Mouse (Mus musculus): ENCODE measurements around the gene Slc25a28.

Gene Slc25a28

GRCm38 (mm10) chr19:43666661-43667429, 7.8 kb downstream of the Slc25a28 start:
- Histone ChIP-seq H3K27me3 (ENCODE audit: control insufficient read depth, insufficient read depth, low read length, poor library complexity, severe bottlenecking) (no peaks in the 10 kb centered on the region), H3K36me3 (ENCODE audit: control insufficient read depth, insufficient read depth, low read length, poor library complexity, severe bottlenecking) (peaks cover 4% of the 10 kb centered on the region; the same call in 1 of the 2 replicates)
- DNase-seq (ENCODE audit: low read depth, low spot score), result no peak

DNA sequence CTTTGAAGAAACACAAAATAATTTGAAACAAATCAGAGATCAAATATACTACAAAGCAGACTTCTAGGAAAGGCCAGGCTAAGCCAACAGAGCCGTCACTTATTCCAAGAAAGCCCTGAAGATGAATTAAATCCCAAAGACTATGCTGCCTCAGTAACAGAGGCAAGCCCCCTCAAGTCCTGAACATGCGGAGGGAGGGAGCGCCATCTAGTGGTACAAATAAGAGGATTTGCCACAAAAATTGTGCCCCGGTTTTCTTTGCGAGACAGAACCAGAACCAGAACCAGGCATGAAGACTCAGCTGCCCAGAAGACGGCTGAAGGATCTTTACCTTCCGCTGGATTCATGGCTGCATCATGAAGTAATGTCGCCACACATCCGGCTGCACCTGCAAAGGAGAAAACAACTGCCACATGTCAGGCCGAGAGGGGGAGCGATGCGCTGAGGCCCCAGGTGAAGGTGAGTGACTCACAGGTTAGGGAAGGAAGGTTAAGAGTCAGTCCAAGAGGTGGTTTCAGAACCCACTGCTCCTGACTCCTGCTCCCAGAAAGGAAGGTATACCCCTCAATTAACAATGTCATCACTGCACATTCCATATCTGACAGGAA, 9.1 kb downstream of the Slc25a28 start:
- peaks cover 4% of the 10 kb centered on the region; the same call in 1 of the 2 replicates for H3K36me3 ChIP-seq (ENCODE audit: control insufficient read depth, insufficient read depth, low read length, poor library complexity, severe bottlenecking)
- H3K27me3 ChIP-seq (ENCODE audit: control insufficient read depth, insufficient read depth, low read length, poor library complexity, severe bottlenecking), result no peaks in the 10 kb centered on the region
- DNase-seq (ENCODE audit: low read depth, low spot score), result peak; percentile 78

- H3K36me3 ChIP-seq (ENCODE audit: control insufficient read depth, insufficient read depth, low read length, poor library complexity, severe bottlenecking), result peaks cover 4% of the 10 kb centered on the region; the same call in 1 of the 2 replicates
- no peak for DNase-seq (ENCODE audit: low read depth, low spot score)
- no peaks in the 10 kb centered on the region for H3K27me3 ChIP-seq (ENCODE audit: control insufficient read depth, insufficient read depth, low read length, poor library complexity, severe bottlenecking)
Measured at GRCm38 (mm10) chr19:43663471-43663870, 11.2 kb downstream of the Slc25a28 start.

DNA sequence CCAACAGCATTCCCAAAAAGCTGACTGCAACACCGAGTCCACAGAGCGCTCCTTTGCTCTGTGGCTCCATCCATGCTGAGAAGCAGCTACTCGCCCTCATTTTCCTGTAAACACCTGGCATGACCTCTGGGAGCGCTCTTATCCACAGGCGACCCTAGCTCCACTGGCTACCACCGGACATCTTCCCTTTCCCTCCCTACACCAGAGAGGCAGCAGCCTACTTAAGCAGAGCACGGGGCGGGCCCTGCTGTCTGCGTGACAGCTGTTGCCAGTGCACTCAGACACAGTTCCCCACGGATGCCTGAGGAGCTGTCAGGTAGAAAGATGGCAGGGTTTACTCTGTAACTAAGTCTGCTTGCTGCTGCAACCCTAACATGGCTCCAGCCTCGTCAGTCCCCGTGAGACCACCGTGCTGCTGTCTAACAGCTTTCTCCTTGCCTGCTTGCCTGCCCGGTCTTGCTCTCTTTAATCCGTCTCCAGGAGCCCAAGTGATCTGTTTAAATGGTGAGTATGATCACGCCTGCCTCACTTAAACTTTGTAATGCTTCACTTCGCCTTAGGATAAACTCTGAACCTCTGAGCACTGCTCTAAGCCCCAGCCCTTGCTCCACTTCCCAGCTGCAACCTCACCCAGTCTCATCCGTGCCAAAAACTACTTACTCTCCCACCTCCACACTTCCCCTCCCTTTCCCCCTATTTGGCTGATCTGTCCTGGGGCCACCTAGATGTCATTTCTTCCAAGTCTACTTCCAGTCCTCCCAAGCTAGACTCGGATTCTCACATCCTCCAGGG, 12.3 kb downstream of the Slc25a28 start:
- Histone ChIP-seq H3K36me3 (ENCODE audit: control insufficient read depth, insufficient read depth, low read length, poor library complexity, severe bottlenecking) (peaks cover 4% of the 10 kb centered on the region; the same call in 1 of the 2 replicates), H3K27me3 (ENCODE audit: control insufficient read depth, insufficient read depth, low read length, poor library complexity, severe bottlenecking) (no peaks in the 10 kb centered on the region)
- DNase-seq (ENCODE audit: low read depth, low spot score), result no peak

- no peak for DNase-seq (ENCODE audit: low read depth, low spot score)
- Histone ChIP-seq H3K36me3 (ENCODE audit: control insufficient read depth, insufficient read depth, low read length, poor library complexity, severe bottlenecking) (peaks cover 4% of the 10 kb centered on the region; the same call in 1 of the 2 replicates), H3K27me3 (ENCODE audit: control insufficient read depth, insufficient read depth, low read length, poor library complexity, severe bottlenecking) (no peaks in the 10 kb centered on the region)
Measured at GRCm38 (mm10) chr19:43660774-43661173, 13.9 kb downstream of the Slc25a28 start.

- 0 out of 2 replicates have a peak, but pooled peaks cover 2% of the 10 kb centered on the region for H3K36me3 ChIP-seq (ENCODE audit: control insufficient read depth, insufficient read depth, low read length, poor library complexity, severe bottlenecking)
- DNase-seq (ENCODE audit: low read depth, low spot score), result no peak
- no peaks in the 10 kb centered on the region for H3K27me3 ChIP-seq (ENCODE audit: control insufficient read depth, insufficient read depth, low read length, poor library complexity, severe bottlenecking)
Measured at GRCm38 (mm10) chr19:43659632-43660031, 15.0 kb downstream of the Slc25a28 start.

- DNase-seq (ENCODE audit: low read depth, low spot score), result peak; percentile 90
- H3K27me3 ChIP-seq (ENCODE audit: control insufficient read depth, insufficient read depth, low read length, poor library complexity, severe bottlenecking), result no peaks in the 10 kb centered on the region
- no peaks in the 10 kb centered on the region for H3K36me3 ChIP-seq (ENCODE audit: control insufficient read depth, insufficient read depth, low read length, poor library complexity, severe bottlenecking)
Measured at GRCm38 (mm10) chr19:43655735-43656492, 18.8 kb downstream of the Slc25a28 start.

DNA sequence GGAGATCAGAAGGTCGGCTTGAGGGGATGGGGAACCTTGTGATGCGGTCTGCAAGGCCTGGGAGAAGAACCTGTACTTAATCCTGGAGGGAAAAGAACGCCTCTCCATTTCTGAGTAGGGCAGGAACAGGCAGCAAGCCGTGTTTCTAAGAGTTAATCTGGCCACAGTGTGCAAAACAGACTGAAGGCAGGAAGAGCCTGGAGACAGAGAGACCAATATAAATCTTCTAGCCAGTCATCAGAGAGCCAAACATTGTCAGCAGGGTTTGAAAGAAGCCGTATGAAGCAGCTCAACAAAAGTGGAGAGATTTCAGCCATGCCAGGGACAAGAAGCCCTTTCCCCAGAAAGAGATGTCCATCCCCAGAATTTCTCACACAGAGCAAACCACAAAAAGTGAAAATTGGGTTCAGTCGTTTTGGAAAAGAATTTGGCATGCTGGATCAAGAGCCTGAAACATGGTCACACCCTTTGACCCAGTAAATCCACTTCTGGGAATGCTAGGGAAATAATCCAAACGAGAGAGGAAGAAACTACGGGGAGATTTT, 23.4 kb downstream of the Slc25a28 start:
- H3K36me3 ChIP-seq (ENCODE audit: control insufficient read depth, insufficient read depth, low read length, poor library complexity, severe bottlenecking), result no peaks in the 10 kb centered on the region
- DNase-seq (ENCODE audit: low read depth, low spot score), result no peak
- H3K27me3 ChIP-seq (ENCODE audit: control insufficient read depth, insufficient read depth, low read length, poor library complexity, severe bottlenecking), result no peaks in the 10 kb centered on the region

GRCm38 (mm10) chr19:43648343-43648742, 26.3 kb downstream of the Slc25a28 start:
- DNase-seq (ENCODE audit: low read depth, low spot score), result peak; percentile 11
- H3K27me3 ChIP-seq (ENCODE audit: control insufficient read depth, insufficient read depth, low read length, poor library complexity, severe bottlenecking), result no peaks in the 10 kb centered on the region
- no peaks in the 10 kb centered on the region for H3K36me3 ChIP-seq (ENCODE audit: control insufficient read depth, insufficient read depth, low read length, poor library complexity, severe bottlenecking)

- no peaks in the 10 kb centered on the region for H3K36me3 ChIP-seq (ENCODE audit: control insufficient read depth, insufficient read depth, low read length, poor library complexity, severe bottlenecking)
- peak; percentile 62 for DNase-seq (ENCODE audit: low read depth, low spot score)
- H3K27me3 ChIP-seq (ENCODE audit: control insufficient read depth, insufficient read depth, low read length, poor library complexity, severe bottlenecking), result no peaks in the 10 kb centered on the region
Measured at GRCm38 (mm10) chr19:43647261-43647660, 27.4 kb downstream of the Slc25a28 start.

- no peaks in the 10 kb centered on the region for H3K36me3 ChIP-seq (ENCODE audit: control insufficient read depth, insufficient read depth, low read length, poor library complexity, severe bottlenecking)
- no peak for DNase-seq (ENCODE audit: low read depth, low spot score)
- no peaks in the 10 kb centered on the region for H3K27me3 ChIP-seq (ENCODE audit: control insufficient read depth, insufficient read depth, low read length, poor library complexity, severe bottlenecking)
Measured at GRCm38 (mm10) chr19:43646852-43647251, 27.8 kb downstream of the Slc25a28 start.

DNA sequence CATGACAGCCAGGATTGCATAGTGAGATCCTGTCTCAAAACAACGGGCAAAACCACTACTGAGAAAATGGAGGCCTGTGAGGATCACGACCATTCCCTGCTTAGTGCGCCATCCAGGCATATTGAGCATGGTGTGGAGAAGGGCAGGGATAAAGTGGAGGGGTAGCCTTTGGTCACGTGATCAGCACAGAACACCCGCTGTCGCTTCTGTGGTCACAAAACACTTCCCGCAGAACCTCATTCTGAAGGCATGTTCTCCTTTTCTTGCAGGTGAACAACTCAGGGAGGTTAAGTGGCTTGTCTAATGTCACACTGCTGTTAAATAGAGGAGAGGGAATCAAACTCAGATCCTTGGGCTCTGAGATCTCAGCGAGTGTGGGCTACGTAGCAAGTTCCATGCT, 29.2 kb downstream of the Slc25a28 start:
- Histone ChIP-seq H3K36me3 (ENCODE audit: control insufficient read depth, insufficient read depth, low read length, poor library complexity, severe bottlenecking) (no peaks in the 10 kb centered on the region), H3K27me3 (ENCODE audit: control insufficient read depth, insufficient read depth, low read length, poor library complexity, severe bottlenecking) (no peaks in the 10 kb centered on the region)
- peak; percentile 45 for DNase-seq (ENCODE audit: low read depth, low spot score)

GRCm38 (mm10) chr19:43642843-43643242, 31.8 kb downstream of the Slc25a28 start:
- no peaks in the 10 kb centered on the region for H3K27me3 ChIP-seq (ENCODE audit: control insufficient read depth, insufficient read depth, low read length, poor library complexity, severe bottlenecking)
- no peak for DNase-seq (ENCODE audit: low read depth, low spot score)
- H3K36me3 ChIP-seq (ENCODE audit: control insufficient read depth, insufficient read depth, low read length, poor library complexity, severe bottlenecking), result no peaks in the 10 kb centered on the region

GRCm38 (mm10) chr19:43641833-43642232, 32.8 kb downstream of the Slc25a28 start:
- Histone ChIP-seq H3K27me3 (ENCODE audit: control insufficient read depth, insufficient read depth, low read length, poor library complexity, severe bottlenecking) (no peaks in the 10 kb centered on the region), H3K36me3 (ENCODE audit: control insufficient read depth, insufficient read depth, low read length, poor library complexity, severe bottlenecking) (no peaks in the 10 kb centered on the region)
- DNase-seq (ENCODE audit: low read depth, low spot score), result no peak

Measured in splenic B cell, adult 2 months (primary cell).